Mouse (Mus musculus) E14TG2a.4 (cell line): ENCODE results near the gene Zbp1.
A peak's percentile ranks its signal among the peaks of the same experiment; 100 is the strongest.

Experiments used
- H3K27me3 ChIP-seq: 2 replicates; pipeline ENCODE4 v1.6.1; 2014; ENCODE audit warnings: low read length, control low read depth; ENCODE audit not compliant: insufficient read depth
- H3K36me3 ChIP-seq: 2 replicates; pipeline ENCODE4 v1.6.1; 2014; ENCODE audit warnings: low read length, control low read depth; ENCODE audit not compliant: insufficient read depth
- H3K4me1 ChIP-seq: replicated peaks from 2 replicates; pipeline ENCODE4 v1.6.1; 2014; ENCODE audit warnings: low read depth, low read length, control low read depth
- H3K4me3 ChIP-seq: replicated peaks from 2 replicates; pipeline ENCODE4 v1.5.1; 2014; ENCODE audit warnings: mild to moderate bottlenecking, low read length
- H3K9me3 ChIP-seq: 2 replicates; pipeline ENCODE4 v1.6.1; 2014; ENCODE audit warnings: low read length, control low read depth
- CTCF ChIP-seq: conservative IDR thresholded peaks from 2 replicates; pipeline ENCODE4 v1.5.1; 2014; ENCODE audit warnings: low read length
- NANOG ChIP-seq: IDR thresholded peaks from 2 replicates; pipeline ENCODE4 v1.6.1; 2014; ENCODE audit warnings: borderline replicate concordance, low read length, mixed read lengths
- POU5F1 ChIP-seq: IDR thresholded peaks from 2 replicates; pipeline ENCODE4 v1.6.1; 2014; ENCODE audit warnings: low read length, borderline replicate concordance

The Zbp1 gene

DNA sequence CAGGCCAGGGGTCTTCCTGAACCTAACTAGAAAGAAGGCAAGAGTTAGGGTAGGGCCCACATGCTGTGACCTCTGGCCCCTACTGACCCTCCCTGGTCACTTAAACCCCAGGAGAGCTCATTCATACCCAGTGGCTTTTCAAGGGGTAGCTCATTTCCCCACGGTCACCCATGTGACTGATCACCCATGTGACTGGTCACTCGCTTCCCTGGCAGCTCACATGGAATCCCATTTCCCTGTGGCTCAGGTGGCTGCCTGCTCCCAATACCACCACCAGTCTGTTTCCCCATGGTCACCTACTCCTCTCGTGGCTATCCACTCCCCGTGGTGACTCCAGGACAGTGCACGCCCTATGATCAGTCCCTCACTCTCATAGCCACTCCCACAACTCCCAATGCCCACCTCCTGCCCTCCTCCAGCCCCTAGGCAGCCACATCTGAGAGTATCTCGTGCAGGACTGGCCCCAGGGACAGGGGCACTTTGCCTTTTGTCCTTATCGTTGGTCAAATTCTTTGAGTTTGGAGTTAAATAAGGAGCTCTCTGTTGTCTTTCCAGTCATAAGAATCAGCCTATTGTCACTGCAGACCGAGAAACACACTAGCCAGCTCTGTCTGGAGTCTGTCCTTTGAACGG lies 39.9 kb upstream of the Zbp1 start:
- Histone ChIP-seq H3K27me3 (no peaks in the 10 kb centered on the region), H3K4me3 (no peak overlapping the region), H3K9me3 (peaks cover 5% of the 10 kb centered on the region), H3K4me1 (peaks cover 97% of the 10 kb centered on the region), H3K36me3 (peaks cover 33% of the 10 kb centered on the region)
- TF ChIP-seq NANOG, result no peak
- no peak for TF ChIP-seq POU5F1
- TF ChIP-seq CTCF, result no peak

DNA sequence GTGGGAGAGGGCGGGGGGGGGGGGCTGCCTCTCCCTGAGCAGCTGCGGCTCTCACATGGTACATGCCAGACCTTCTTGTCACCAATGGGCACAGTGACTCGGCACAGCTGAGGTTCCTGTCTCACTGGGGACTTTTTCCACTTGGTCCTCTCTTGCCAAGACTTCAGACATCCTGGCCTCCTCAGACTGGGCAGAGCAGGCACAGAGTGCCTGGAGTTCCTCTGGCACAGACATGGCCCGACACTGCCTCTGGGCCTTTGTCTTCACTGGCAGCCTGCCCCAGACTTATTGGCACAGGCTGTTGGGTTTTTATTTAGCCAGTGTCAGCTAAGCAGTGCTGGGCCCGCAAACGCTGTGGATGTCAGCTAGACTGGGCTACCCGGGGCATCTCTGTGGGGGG lies 38.9 kb upstream of the Zbp1 start:
- Histone ChIP-seq H3K9me3 (peaks cover 5% of the 10 kb centered on the region), H3K27me3 (no peaks in the 10 kb centered on the region), H3K4me3 (no peak overlapping the region), H3K36me3 (peaks cover 27% of the 10 kb centered on the region), H3K4me1 (peaks cover 96% of the 10 kb centered on the region)
- TF ChIP-seq POU5F1, result no peak
- no peak for TF ChIP-seq CTCF
- no peak for TF ChIP-seq NANOG

DNA sequence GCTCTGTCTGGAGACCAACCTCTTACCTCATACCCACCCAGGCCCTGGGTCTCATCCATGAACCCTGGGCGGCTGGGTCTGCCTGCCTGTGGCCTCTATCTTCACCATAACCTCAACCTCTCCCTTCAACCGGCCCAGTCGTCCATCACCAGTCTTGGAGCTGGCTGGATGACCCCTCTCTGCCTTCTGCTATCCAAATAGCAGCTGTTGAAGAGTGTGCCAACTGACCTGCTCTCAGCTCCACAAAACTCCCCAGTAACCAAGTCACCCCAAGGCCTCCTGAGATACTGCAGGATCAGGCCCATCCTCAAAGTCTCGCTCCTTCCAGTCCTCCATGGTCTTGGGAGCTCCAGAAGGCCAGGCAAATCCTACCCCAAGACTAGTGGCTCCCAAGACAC lies 37.8 kb upstream of the Zbp1 start:
- peaks cover 27% of the 10 kb centered on the region for H3K36me3 ChIP-seq
- H3K4me3 ChIP-seq, result no peak overlapping the region
- no peaks in the 10 kb centered on the region for H3K27me3 ChIP-seq
- peaks cover 96% of the 10 kb centered on the region for H3K4me1 ChIP-seq
- H3K9me3 ChIP-seq, result peaks cover 5% of the 10 kb centered on the region
- TF ChIP-seq NANOG (no peak), CTCF (no peak), POU5F1 (no peak)

DNA sequence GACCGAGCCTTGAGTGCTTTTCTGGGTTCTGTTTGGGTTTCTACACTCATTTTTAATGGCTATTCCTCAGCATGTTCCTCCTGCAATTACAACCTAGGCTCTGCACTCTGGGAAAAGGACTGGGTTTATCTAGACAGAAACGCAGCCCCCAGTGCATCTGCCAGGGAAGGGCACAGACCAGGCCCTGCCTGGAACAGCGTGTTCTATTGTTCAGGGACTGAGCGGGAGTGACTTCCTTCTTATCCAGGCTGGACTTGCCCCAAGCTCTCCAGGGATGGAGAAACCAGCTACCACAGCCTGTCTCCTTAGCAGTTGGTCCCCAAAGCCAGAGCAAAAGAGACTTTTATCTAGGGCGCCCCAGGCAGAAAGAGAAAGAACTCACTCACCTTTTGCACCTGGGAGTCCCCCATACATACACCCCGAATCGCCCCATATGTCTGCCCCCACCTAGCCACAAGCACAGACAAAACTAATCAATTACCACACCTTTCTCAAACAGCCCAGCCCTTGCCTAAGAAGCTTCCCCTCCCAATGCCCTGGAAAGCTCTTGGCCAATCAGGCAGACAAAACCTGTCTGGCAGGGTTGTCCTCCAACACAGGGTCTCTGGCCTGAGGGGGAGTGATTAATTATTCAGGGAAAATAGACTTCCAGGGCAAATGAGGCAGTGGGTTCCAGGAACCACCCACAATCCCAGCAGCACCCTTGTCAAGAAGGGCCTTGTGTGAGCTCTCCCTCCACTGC lies 37.3 kb upstream of the Zbp1 start:
- Histone ChIP-seq H3K4me3 (no peak overlapping the region), H3K4me1 (peaks cover 96% of the 10 kb centered on the region), H3K9me3 (peaks cover 5% of the 10 kb centered on the region), H3K27me3 (no peaks in the 10 kb centered on the region), H3K36me3 (peaks cover 27% of the 10 kb centered on the region)
- TF ChIP-seq NANOG (no peak), POU5F1 (no peak), CTCF (no peak)

DNA sequence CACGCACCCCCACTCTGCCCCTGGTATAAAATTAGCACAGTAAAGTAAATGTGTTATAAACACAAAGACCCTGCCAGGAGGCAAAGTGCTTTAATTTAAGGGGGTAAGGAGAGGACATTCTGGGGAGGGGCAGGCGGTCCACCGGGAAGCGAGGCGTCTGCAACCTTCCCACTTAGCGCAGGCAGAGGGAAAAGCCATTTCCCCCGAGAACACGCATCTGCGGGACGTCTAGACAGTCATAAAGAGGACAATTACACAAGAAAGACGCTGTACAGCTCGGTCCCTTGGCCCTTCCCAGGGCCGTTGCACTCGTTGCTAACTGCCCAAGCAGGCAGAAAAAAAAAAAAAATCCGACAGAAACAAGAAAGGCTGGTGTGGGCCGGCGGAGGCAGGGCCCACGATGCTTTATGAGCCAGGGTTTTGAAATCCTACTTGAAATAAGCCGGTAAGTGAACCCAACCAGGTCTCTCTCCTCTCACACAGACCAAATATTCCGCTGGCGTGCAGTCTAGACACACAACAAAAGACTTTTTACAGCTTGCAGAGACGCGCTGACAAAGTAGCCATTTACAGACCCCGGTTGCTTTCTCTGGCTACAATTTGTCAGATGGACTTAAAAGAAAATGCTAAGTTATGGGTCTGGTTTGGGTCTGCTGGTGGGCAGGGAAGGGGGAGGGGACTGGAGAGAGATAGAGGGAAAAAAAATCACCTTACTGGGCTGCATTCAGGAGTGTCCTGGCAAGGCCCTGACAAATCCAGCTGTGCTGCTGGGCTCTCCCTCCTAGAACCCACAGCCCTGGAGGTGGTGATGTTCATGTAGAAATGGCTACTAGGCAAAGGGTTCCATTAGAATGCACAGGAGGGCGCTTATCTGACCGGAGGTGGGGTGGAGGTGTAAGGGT lies 35.3 kb upstream of the Zbp1 start:
- H3K27me3 ChIP-seq, result no peaks in the 10 kb centered on the region

DNA sequence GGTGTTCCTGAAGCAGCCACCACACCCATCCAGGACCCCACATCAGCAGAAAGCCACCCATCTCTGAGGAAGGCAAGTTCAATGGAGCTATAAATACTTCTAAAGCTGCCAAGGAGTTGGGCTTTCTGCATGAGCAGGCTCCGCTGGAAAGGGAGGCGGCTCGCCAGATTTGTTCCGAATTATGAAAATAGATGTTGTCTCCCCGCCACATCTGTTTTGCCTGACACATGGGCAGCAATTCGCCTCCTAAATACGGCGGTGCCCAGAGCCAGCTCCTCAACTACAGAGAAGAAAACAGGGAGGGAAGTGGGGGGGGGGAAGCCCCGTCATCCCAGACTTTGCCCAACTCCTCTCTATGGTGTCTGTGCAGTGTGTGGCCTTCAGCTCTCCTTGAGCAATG lies 33.0 kb upstream of the Zbp1 start:
- Histone ChIP-seq H3K4me3 (peak overlapping the region; percentile 32; the same call in 1 of the 2 replicates), H3K36me3 (peaks cover 13% of the 10 kb centered on the region), H3K4me1 (peaks cover 96% of the 10 kb centered on the region), H3K27me3 (no peaks in the 10 kb centered on the region), H3K9me3 (peaks cover 5% of the 10 kb centered on the region)
- TF ChIP-seq POU5F1 (no peak), NANOG (no peak), CTCF (no peak)

More for the DNA sequence above, 35.3 kb upstream of the Zbp1 start:
- no peak for TF ChIP-seq POU5F1
- no peak for TF ChIP-seq NANOG
- no peak for TF ChIP-seq CTCF
- H3K4me3 ChIP-seq, result peak overlapping the region; percentile 26; the same call in 1 of the 2 replicates
- H3K4me1 ChIP-seq, result peaks cover 96% of the 10 kb centered on the region
- peaks cover 5% of the 10 kb centered on the region for H3K9me3 ChIP-seq
- peaks cover 24% of the 10 kb centered on the region for H3K36me3 ChIP-seq

DNA sequence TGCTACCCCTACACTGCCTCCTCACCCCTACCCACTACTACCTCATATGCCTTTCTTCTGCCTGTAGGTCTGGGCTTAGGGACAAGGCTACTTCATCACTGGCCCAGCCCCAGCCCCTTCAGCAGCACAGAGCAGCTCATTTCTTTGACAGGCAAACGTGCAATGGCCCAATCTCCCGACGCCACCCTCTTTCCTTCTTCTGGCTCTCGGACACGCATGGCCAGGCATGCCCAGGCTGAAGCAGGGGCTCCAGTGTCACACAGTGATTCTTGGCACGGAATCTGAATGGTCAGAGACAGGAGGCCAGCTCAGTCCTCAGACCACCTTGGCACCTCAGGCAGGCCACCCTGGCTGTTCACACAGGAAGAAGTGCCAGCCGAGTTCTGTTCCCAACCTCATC lies 32.4 kb upstream of the Zbp1 start:
- peaks cover 5% of the 10 kb centered on the region for H3K9me3 ChIP-seq
- no peaks in the 10 kb centered on the region for H3K27me3 ChIP-seq
- no peak for TF ChIP-seq NANOG
- peaks cover 96% of the 10 kb centered on the region for H3K4me1 ChIP-seq
- H3K36me3 ChIP-seq, result peaks cover 7% of the 10 kb centered on the region; the same call in 1 of the 2 replicates
- H3K4me3 ChIP-seq, result peak overlapping the region; percentile 29

DNA sequence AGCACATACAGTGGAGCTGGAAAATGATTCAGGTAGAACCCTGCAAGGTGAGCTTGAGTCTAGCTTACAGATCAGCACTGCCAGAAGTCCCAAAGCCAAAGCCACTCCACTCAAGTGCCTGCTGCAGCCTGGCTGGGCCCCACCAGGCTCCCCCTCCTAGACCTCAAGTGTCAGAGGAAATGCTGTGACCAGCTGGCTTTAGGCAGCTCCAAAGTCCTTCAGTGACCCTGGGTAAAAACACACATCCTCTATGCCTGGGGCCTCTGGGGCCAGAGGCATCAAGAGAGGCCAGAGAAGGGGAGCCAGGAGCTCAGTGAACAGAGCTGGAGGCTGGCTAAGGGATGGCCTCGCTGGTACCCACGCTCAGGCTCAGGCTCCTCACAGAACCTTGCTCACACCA lies 31.7 kb upstream of the Zbp1 start:
- H3K9me3 ChIP-seq, result no peaks in the 10 kb centered on the region
- H3K4me1 ChIP-seq, result peaks cover 97% of the 10 kb centered on the region
- H3K27me3 ChIP-seq, result no peaks in the 10 kb centered on the region
- TF ChIP-seq CTCF (no peak), POU5F1 (no peak), NANOG (no peak)
- H3K4me3 ChIP-seq, result 0 out of 2 replicates have a peak overlapping the region, but pooled peaks have one; percentile 23
- H3K36me3 ChIP-seq, result no peaks in the 10 kb centered on the region; the same call in 1 of the 2 replicates
